Mouse (Mus musculus) layer of hippocampus, adult 8-10 months (tissue): ENCODE results near the gene Cactin. TPM values are rescaled to one million over a fixed set of nuclear protein-coding genes. Genes with fewer than 3 reads are reported as not detected.

Experiments used
- DNase-seq, 2 experiments: peaks; one replicate each; pipeline ENCODE4 v3.0.0; 2022; ENCODE audit warnings: low spot score in 2 of 2
- total RNA-seq, 4 experiments: library from RNA; stranded (reverse); gene quantifications; 2 replicates each; pipeline ENCODE4 v1.2.4; 2022

Gene Cactin
- total RNA-seq, 4 experiments from 2014 or later: 28.2 to 31.3 (median 30.2) TPM

GRCm38 (mm10) chr10:81319330-81319699 is 1.6 kb upstream of the Cactin start:
- DNase-seq: no peak

GRCm38 (mm10) chr10:81319741-81320549 is 958 bp upstream of the Cactin start:
- DNase-seq: peak in 1 of 2 experiments; percentile 53

- no peak for DNase-seq
Measured at GRCm38 (mm10) chr10:81321436-81321835, 533 bp downstream of the Cactin start.

GRCm38 (mm10) chr10:81322444-81322843 is 1.5 kb downstream of the Cactin start:
- no peak for DNase-seq

GRCm38 (mm10) chr10:81323141-81323775 is 2.4 kb downstream of the Cactin start:
- no peak for DNase-seq

- no peak for DNase-seq
Measured at GRCm38 (mm10) chr10:81323791-81324530, 3.1 kb downstream of the Cactin start.

- DNase-seq: no peak
Measured at GRCm38 (mm10) chr10:81325176-81325575, 4.3 kb downstream of the Cactin start.

- DNase-seq: no peak
Measured at GRCm38 (mm10) chr10:81325781-81326180, 4.9 kb downstream of the Cactin start.

GRCm38 (mm10) chr10:81326858-81327257 is 6.0 kb downstream of the Cactin start:
- no peak for DNase-seq

- no peak for DNase-seq
Measured at GRCm38 (mm10) chr10:81327959-81328358, 7.1 kb downstream of the Cactin start.

- DNase-seq: no peak
Measured at GRCm38 (mm10) chr10:81328386-81328785, 7.5 kb downstream of the Cactin start, which contains the start of gene Tbxa2r. Gene Tbxa2r, plus strand, starts transcription at chr10:81328731.

- DNase-seq: no peak
Measured at GRCm38 (mm10) chr10:81329194-81329975, 8.5 kb downstream of the Cactin start.

- DNase-seq: no peak
Measured at GRCm38 (mm10) chr10:81330007-81330406, 9.1 kb downstream of the Cactin start.

- DNase-seq: no peak
Measured at GRCm38 (mm10) chr10:81332277-81332676, 11.4 kb downstream of the Cactin start.

- DNase-seq: no peak
Measured at GRCm38 (mm10) chr10:81334324-81334723, 13.4 kb downstream of the Cactin start.

- no peak for DNase-seq
Measured at GRCm38 (mm10) chr10:81335393-81336340, 14.8 kb downstream of the Cactin start.

- no peak for DNase-seq
Measured at GRCm38 (mm10) chr10:81336558-81336957, 15.7 kb downstream of the Cactin start.

GRCm38 (mm10) chr10:81340551-81341332 is 19.8 kb downstream of the Cactin start:
- DNase-seq: no peak

- DNase-seq: no peak
Measured at GRCm38 (mm10) chr10:81341333-81341949, 20.5 kb downstream of the Cactin start.
